In genomic region chr13:51328131-51328970, GRCm38 (mm10) we compare ENCODE assay signal across 8 mouse cellular contexts.
A peak's percentile ranks its signal among the peaks of the same experiment; 100 is the strongest.
DNase-seq lines count a peak whose midpoint lies in the region; ATAC-seq and TF ChIP-seq lines count a peak whose summit lies in the region.

No protein-coding gene starts in this region.

- ATAC-seq in hindbrain, postnatal 0 days: peak; percentile 61
- 0 out of 2 replicates have a peak, but pooled peaks have one; percentile 20 for ATAC-seq in limb, embryonic 15.5 days (ENCODE audit: insufficient number of reproducible peaks, low FRiP score, low TSS enrichment, low read depth)

- H3K36me3 ChIP-seq in hindbrain, postnatal 0 days (ENCODE audit: insufficient read depth, low read length): no peaks in the 10 kb centered on the region
- H3K36me3 ChIP-seq in limb, embryonic 15.5 days: no peaks in the 10 kb centered on the region

- no peaks in the 10 kb centered on the region for H3K4me1 ChIP-seq in hindbrain, postnatal 0 days (ENCODE audit: insufficient read depth, low read length)
- H3K4me1 ChIP-seq in limb, embryonic 15.5 days: peaks cover 38% of the 10 kb centered on the region

- no peak overlapping the region for H3K4me2 ChIP-seq in hindbrain, postnatal 0 days (ENCODE audit: low read depth, low read length)
- no peak overlapping the region for H3K4me2 ChIP-seq in limb, embryonic 15.5 days

- H3K9ac ChIP-seq in hindbrain, postnatal 0 days (replicated peaks; ENCODE audit: low read length): no peak overlapping the region
- H3K9ac ChIP-seq in limb, embryonic 15.5 days: no peak overlapping the region

- 50% methylated on average over 15 of the region's 15 CpGs for WGBS in hindbrain, postnatal 0 days
- WGBS in limb, embryonic 15.5 days: 35% methylated on average over 15 of the region's 15 CpGs

- DNase-seq in adrenal gland, adult 2 months: peak; percentile 11
- no peak for DNase-seq in adrenal gland, adult 8-10 months
- peak; percentile 62 for DNase-seq in right cerebral cortex, adult 18-20 months
- DNase-seq in right cerebral cortex, postnatal 4 days: no peak
- no peak for DNase-seq in hindbrain, postnatal 0 days (ENCODE audit: low spot score)
- peak; percentile 47 for DNase-seq in yolk sac, embryonic 10.5 days (ENCODE audit: low spot score)
- no peak for DNase-seq in thymus, postnatal 25 days

- no peaks in the 10 kb centered on the region for H3K27me3 ChIP-seq in hindbrain, postnatal 0 days (ENCODE audit: insufficient read depth, low read length)
- no peaks in the 10 kb centered on the region for H3K27me3 ChIP-seq in limb, embryonic 15.5 days

- no peak overlapping the region for H3K27ac ChIP-seq in hindbrain, postnatal 0 days
- peak overlapping the region; percentile 11; the same call in 1 of the 2 replicates for H3K27ac ChIP-seq in limb, embryonic 15.5 days

- TF ChIP-seq CTCF in hindbrain, postnatal 0 days (IDR thresholded peaks at IDR 0.05; ENCODE audit: low read depth): no peak

- H3K4me3 ChIP-seq in hindbrain, postnatal 0 days (ENCODE audit: low read length): no peak overlapping the region
- no peak overlapping the region for H3K4me3 ChIP-seq in limb, embryonic 15.5 days

- no peaks in the 10 kb centered on the region for H3K9me3 ChIP-seq in hindbrain, postnatal 0 days (ENCODE audit: low read length)
- no peaks in the 10 kb centered on the region for H3K9me3 ChIP-seq in limb, embryonic 15.5 days

Comparison
In these comparisons a context has a peak if more than half of its experiments do, and no peak if none do; other contexts are left out.
1. DNase-seq: peak in adrenal gland, adult 2 months (single experiment), right cerebral cortex, adult 18-20 months (single experiment) and yolk sac, embryonic 10.5 days (single experiment); none in adrenal gland, adult 8-10 months (single experiment), right cerebral cortex, postnatal 4 days (single experiment), hindbrain, postnatal 0 days (single experiment) and thymus, postnatal 25 days (single experiment).